Mouse (Mus musculus) left cerebral cortex, postnatal 25 days (tissue): ENCODE measurements around the gene Slc45a3. TPM values are rescaled to one million over a fixed set of nuclear protein-coding genes. Genes with fewer than 3 reads are reported as not detected.

ENCODE experiments used
- DNase-seq, 2 experiments: peaks; one replicate each; pipeline ENCODE4 v3.0.0; 2022; ENCODE audit warnings: low spot score in 2 of 2, mixed read lengths in 1 of 2
- intact Hi-C: fragments of 180-260 bp; cut with DNase I; formaldehyde crosslinking; loops from one replicate; pipeline ENCODE4 v1.15.1; 2025
- total RNA-seq, 2 experiments: library from RNA; stranded (reverse); gene quantifications; 2 replicates each; pipeline ENCODE4 v1.2.3; 2021

The Slc45a3 gene
- total RNA-seq, 2 experiments from 2014 or later: 1.1 to 1.9 TPM

DNA sequence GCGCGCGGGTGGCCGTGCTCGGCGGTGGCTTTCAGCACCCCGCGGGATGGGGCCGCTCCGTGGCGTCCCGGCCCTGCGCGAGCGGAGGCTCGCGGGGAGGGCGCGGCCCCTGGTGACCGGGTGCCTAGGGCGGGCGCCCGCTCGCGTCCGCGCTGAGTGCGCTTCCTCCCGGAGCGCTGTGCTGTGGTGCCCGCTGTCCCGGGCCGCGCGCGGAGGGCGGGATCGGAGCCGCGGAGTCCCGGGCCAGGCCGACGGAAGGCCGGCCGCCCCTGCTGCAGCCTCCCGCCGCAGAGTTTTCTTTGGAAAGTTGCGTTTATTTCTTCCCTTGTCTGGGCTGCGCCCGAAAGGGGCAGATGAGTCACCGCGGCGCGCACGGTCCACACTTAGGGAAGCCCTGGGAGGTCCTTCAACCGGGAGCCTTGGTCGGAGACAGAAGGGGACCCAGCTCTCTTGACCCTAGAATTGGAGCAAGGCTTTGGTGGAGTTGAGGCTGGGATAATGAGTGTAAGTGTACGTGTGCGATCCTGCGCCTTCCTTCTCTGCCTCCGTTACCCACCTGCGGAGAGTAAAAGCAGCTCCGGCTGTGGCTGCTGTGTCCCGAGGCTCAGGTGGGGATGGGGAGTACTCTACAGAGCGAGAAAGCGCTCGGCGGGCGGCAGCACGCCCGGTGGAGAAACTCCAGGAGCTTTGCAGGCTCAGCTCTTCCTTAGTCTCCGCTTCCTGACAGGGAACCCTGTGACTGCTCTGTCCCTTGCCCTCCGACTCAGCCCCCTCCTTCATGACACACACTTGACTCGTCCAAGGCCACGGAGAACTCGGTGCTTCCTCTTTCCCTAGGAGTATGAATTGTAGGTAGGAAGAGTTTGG lies 551 bp downstream of the Slc45a3 start:
- intact Hi-C loops: no loop called here
- DNase-seq: no peak

GRCm38 (mm10) chr1:131964100-131964499 lies 1.3 kb downstream of the Slc45a3 start:
- intact Hi-C loops: no loop called here

DNA sequence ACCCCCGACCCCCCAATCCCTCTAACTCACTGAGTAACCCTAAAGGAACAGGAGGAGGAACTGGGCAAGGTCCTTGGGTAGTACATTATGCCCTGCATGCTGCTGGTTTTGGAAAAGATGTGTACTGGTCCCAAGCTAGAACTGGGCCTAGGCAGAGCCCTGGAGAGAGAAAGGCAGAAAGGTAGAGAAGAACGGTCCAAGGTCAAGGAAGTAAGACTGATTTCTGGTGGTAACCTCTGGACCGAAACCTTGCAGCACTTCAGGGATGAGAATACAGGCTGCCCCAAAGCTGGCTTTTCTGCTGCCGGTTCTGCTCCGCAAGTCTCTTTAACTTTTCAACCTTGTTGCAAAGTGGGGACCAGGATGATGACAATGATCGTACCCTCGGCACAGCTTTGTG lies 1.8 kb downstream of the Slc45a3 start:
- intact Hi-C loops: no loop called here
- no peak for DNase-seq

More at GRCm38 (mm10) chr1:131964100-131964499, 1.3 kb downstream of the Slc45a3 start:
- DNase-seq: no peak

DNA sequence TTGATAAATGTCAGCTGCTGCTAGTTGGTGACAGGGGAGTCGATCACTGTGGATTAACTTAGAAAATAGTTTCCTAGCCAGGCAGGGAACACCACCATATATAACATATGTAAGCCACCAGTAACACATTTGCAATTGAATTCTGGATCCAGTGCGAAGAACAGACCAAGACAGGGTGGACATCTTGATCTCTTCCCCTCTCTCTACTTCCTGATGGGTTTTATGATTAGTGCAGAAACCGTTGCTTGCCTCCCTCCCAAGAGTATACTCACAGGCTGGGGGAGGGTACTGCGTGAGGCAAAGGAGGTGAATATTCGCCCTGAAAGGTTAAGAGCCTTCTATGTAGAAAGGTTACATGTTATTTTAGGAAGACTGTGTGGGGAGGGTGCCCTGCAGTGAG lies 3.1 kb downstream of the Slc45a3 start:
- no peak for DNase-seq
- intact Hi-C loops: no loop called here

DNA sequence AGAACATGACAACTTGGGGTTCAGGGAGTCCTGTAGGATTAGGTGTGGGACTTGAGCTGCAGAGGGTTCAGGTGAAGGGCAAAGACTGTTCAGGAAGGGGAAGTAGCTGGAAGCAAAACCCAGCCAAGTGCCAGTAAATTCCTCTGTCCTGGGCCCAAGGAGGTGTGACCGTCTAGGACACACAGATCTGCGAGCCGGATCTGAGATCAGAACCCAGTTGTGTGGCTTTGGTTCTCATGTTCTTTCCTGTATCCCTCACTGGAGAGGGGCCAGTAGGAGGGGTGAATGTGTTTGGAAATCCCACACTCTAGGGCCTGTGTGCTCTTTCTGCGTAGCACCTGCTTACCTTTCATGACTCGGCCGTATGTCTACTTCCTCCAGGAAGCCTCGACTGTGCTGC lies 4.6 kb downstream of the Slc45a3 start:
- intact Hi-C loops: no loop called here
- DNase-seq: no peak

DNA sequence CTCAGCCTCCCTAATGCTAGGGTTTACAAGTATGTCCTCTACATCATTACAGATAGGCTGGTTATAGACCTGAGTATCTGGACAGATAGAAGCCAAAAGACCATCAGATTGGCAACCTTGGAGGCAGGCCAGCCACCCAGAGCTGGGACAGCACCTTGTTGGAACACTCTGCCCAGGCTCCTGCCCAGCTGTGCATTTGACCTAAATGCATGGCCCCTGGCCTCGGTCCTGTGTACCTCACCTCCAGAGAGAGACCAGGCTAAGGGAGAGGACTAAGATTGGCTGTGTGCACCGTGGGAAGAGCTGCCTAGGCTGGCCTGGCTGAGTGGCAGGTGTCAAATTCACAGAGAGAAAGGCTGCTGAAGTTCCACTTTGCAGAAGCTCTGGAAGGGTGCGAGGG lies 5.8 kb downstream of the Slc45a3 start:
- no peak for DNase-seq
- intact Hi-C loops: no loop called here

- intact Hi-C loops: no loop called here
- DNase-seq: no peak
Measured at GRCm38 (mm10) chr1:131968983-131969382, 6.2 kb downstream of the Slc45a3 start.

DNA sequence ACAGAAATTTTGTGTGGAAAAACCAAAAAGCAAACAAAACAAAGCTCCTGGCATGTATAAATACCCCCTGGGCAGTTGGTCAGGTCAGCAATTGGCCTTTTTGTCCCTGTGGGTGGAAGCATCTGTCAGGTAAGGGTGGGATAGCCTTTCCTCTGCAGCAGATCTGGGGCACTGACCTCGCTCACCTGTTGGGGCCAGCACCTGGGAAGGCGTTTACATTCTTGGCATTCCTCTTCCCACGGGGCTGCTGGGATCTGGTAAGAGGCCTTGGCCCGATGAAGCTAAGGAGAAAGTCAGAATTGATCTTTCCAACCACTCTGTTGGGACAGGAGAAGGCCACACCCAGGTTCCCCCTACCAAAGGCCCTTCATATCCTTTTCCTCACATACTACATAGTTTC lies 7.1 kb downstream of the Slc45a3 start:
- no peak for DNase-seq
- intact Hi-C loops: no loop called here

DNA sequence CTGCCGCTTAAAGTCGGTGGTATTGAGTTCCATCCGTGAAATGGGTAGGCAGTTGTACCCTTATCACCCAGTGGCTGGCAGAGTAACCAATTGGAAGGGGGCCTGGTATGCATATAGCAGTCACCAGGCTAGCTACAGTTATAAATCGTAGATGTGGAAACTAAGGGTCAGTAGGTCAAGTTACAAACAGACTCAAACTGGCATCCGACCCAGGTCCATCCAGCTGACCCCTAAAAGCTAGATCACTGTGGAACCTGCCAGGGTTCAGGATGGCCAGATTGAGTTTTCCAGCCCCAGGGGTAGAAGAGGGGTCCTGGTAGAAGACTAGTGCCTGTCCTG lies 7.5 kb downstream of the Slc45a3 start:
- DNase-seq: no peak
- intact Hi-C loops: no loop called here

DNA sequence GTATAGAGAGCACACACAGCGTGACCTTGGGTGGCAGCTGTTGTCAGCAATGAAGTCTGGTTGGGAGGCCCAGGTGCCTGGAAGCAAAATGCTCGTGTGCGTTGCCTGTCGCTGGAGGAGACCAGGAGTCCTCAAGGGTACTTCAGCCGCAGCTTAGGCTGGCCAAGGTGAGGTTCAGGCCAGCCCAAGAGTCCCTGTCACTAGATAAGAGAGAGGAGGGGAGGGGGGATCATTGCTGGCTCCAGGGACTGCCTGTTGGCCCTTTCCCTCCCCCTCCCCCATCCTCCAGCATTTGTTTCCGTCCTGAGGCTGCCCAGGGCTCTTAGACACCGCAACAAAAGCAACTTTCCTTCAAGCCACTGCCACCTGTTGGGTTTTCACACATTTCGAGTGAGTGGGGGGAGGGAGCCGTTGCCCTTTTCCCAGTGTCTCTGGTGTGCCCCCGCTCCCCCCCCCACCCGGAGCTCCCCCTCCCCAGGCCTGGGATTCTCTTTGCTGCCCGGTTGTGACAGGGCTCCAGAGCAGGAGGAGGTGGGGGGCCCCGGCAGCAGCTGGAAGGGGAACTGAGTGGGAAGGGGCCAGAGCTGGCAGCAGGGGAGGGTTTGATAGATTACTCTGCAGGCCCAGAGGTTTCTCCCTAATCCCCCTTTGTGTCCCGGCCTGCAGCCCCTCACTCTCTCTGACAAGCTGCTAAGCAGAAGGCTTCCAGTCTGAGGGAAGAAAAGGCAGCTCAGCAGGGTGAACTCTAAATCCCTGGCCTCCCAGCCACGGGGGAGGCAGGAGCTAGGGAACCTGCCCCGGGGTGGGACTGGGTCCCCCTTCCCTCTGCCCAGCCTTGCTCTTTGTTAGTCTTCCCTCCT lies 8.1 kb downstream of the Slc45a3 start:
- DNase-seq: no peak
- intact Hi-C loops: no loop called here

GRCm38 (mm10) chr1:131971771-131972497 lies 9.2 kb downstream of the Slc45a3 start:
- no peak for DNase-seq
- intact Hi-C loops: no loop called here

GRCm38 (mm10) chr1:131972498-131973334 lies 9.9 kb downstream of the Slc45a3 start:
- intact Hi-C loops: no loop called here
- no peak for DNase-seq

- intact Hi-C loops: no loop called here
- no peak for DNase-seq
Measured at GRCm38 (mm10) chr1:131973991-131974390, 11.2 kb downstream of the Slc45a3 start.

GRCm38 (mm10) chr1:131976886-131977285 lies 14.1 kb downstream of the Slc45a3 start:
- intact Hi-C loops: no loop called here

GRCm38 (mm10) chr1:131980471-131980870 lies 17.7 kb downstream of the Slc45a3 start:
- no peak for DNase-seq

More at GRCm38 (mm10) chr1:131976886-131977285, 14.1 kb downstream of the Slc45a3 start:
- no peak for DNase-seq

GRCm38 (mm10) chr1:131981378-131982013 lies 18.7 kb downstream of the Slc45a3 start:
- DNase-seq: peak; percentile 71 to 74
- intact Hi-C loops: loop anchor here (1.0 to 2.0 kb wide), 3 partner anchors 44 to 273 kb away; no protein-coding TSS in a partner anchor

More at GRCm38 (mm10) chr1:131980471-131980870, 17.7 kb downstream of the Slc45a3 start:
- intact Hi-C loops: loop anchor here (2.0 kb wide), 1 partner anchor 272 kb away; no protein-coding TSS in a partner anchor

- intact Hi-C loops: loop anchor here (1.0 to 2.0 kb wide), 2 partner anchors 64 to 133 kb away; no protein-coding TSS in a partner anchor
- DNase-seq: peak; percentile 75 to 82
Measured at GRCm38 (mm10) chr1:131982907-131983306, 20.1 kb downstream of the Slc45a3 start.

DNA sequence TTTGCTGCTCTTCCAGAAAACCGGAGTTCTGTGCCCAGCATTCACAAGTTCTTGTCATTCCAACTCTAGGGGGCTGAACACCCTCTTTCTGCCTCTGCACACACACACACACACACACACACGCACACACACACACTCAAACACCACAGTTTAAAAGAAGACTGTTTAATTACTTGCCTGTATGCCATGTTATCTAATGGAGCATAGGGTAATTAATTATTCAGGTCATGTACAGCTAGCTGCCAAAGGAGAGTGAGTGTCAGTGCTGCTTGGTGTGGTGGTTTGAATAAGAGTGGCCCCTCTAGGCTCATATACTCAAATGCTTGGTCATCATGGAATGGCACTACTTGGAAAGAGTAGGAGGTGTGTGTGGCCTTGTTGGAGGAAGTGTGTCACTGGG lies 21.0 kb downstream of the Slc45a3 start:
- DNase-seq: no peak
- intact Hi-C loops: loop anchor here (1.0 to 2.0 kb wide), 2 partner anchors 63 to 132 kb away; no protein-coding TSS in a partner anchor
